Mouse (Mus musculus): Measurements from ENCODE around the gene Atr.
"Not testable (repeated sequence)": the region's sequence is repeated elsewhere in the genome, so short reads cannot be mapped to it uniquely, and the experiment has no call there.

The Atr gene

GRCm38 (mm10) chr9:95953658-95954057 is 96.3 kb downstream of the Atr start:
- no peak for DNase-seq

- no peak for DNase-seq
Observed at GRCm38 (mm10) chr9:95954226-95954584, 96.8 kb downstream of the Atr start.

GRCm38 (mm10) chr9:95954585-95955461 is 97.4 kb downstream of the Atr start, which contains the start of gene Xrn1:
Xrn1 (plus strand) TSS chr9:95954760.
- DNase-seq: peak; percentile 91

- DNase-seq: no peak
Observed at GRCm38 (mm10) chr9:95957611-95958010, 100.2 kb downstream of the Atr start.

GRCm38 (mm10) chr9:95958041-95958730 is 100.8 kb downstream of the Atr start:
- DNase-seq: no peak

GRCm38 (mm10) chr9:95958731-95959105 is 101.3 kb downstream of the Atr start:
- DNase-seq: not testable (repeated sequence)

- no peak for DNase-seq
Observed at GRCm38 (mm10) chr9:95959246-95959645, 101.8 kb downstream of the Atr start.

GRCm38 (mm10) chr9:95959732-95960428 is 102.5 kb downstream of the Atr start:
- DNase-seq: no peak

GRCm38 (mm10) chr9:95961058-95961457 is 103.7 kb downstream of the Atr start:
- no peak for DNase-seq

GRCm38 (mm10) chr9:95964037-95964436 is 106.6 kb downstream of the Atr start:
- no peak for DNase-seq

GRCm38 (mm10) chr9:95978279-95978678 is 120.9 kb downstream of the Atr start:
- no peak for DNase-seq

GRCm38 (mm10) chr9:95979896-95980295 is 122.5 kb downstream of the Atr start:
- DNase-seq: no peak

- DNase-seq: no peak
Observed at GRCm38 (mm10) chr9:95992255-95992654, 134.9 kb downstream of the Atr start.
